Mouse (Mus musculus) hindbrain, embryonic 13.5 days (tissue): Measurements from ENCODE around the gene Ssh1. TPM values are rescaled to one million over a fixed set of nuclear protein-coding genes. Genes with fewer than 3 reads are reported as not detected.

ENCODE experiments used
- ATAC-seq: fragments of 200-750 bp; cut with Nextera tagmentation; 2 replicates; pipeline ENCODE4 v1.8.0; 2017; ENCODE audit warnings: moderate TSS enrichment; ENCODE audit not compliant: low FRiP score
- H3K27ac ChIP-seq: fragments of 300-500 bp; sonication (generic); 2 replicates; pipeline ENCODE4 v1.5.1; 2015; ENCODE audit warnings: inconsistent platforms, mild to moderate bottlenecking, moderate library complexity
- H3K27me3 ChIP-seq: fragments of 300-500 bp; sonication (generic); 2 replicates; pipeline ENCODE4 v1.6.1; 2015; ENCODE audit warnings: mild to moderate bottlenecking, inconsistent platforms
- H3K36me3 ChIP-seq: fragments of 300-500 bp; sonication (generic); 2 replicates; pipeline ENCODE4 v1.6.1; 2015; ENCODE audit warnings: mild to moderate bottlenecking, inconsistent platforms
- H3K4me1 ChIP-seq: fragments of 300-500 bp; sonication (generic); replicated peaks from 2 replicates; pipeline ENCODE4 v1.6.1; 2015; ENCODE audit warnings: inconsistent platforms
- H3K4me2 ChIP-seq: fragments of 300-500 bp; sonication (generic); 2 replicates; pipeline ENCODE4 v1.6.1; 2015; ENCODE audit warnings: inconsistent platforms, mild to moderate bottlenecking, moderate library complexity
- H3K4me3 ChIP-seq: fragments of 300-500 bp; sonication (generic); 2 replicates; pipeline ENCODE4 v1.5.1; 2015; ENCODE audit warnings: mild to moderate bottlenecking, inconsistent platforms
- H3K9ac ChIP-seq: fragments of 300-500 bp; sonication (generic); 2 replicates; pipeline ENCODE4 v1.6.1; 2015; ENCODE audit warnings: mild to moderate bottlenecking, inconsistent platforms
- H3K9me3 ChIP-seq: fragments of 300-500 bp; sonication (generic); 2 replicates; pipeline ENCODE4 v1.6.1; 2016; ENCODE audit warnings: inconsistent platforms
- WGBS: fragments of 180-500 bp; shearing (Covaris S2); methylation state at CpG from one replicate; pipeline ENCODE4 v1.1.7; 2015; 5-methylcytosine and 5-hydroxymethylcytosine counted together
- polyA plus RNA-seq: library from polyadenylated mRNA; unstranded; fragments of >200 nt; fragmentation: Nextera tagmentation; extraction: Ambion mirVana; gene quantifications from 2 replicates; pipeline ENCODE4 v1.2.1, GENCODE M21; 2015

Gene Ssh1
- polyA plus RNA-seq = 15.0 and 18.7 TPM in 2 replicates

DNA sequence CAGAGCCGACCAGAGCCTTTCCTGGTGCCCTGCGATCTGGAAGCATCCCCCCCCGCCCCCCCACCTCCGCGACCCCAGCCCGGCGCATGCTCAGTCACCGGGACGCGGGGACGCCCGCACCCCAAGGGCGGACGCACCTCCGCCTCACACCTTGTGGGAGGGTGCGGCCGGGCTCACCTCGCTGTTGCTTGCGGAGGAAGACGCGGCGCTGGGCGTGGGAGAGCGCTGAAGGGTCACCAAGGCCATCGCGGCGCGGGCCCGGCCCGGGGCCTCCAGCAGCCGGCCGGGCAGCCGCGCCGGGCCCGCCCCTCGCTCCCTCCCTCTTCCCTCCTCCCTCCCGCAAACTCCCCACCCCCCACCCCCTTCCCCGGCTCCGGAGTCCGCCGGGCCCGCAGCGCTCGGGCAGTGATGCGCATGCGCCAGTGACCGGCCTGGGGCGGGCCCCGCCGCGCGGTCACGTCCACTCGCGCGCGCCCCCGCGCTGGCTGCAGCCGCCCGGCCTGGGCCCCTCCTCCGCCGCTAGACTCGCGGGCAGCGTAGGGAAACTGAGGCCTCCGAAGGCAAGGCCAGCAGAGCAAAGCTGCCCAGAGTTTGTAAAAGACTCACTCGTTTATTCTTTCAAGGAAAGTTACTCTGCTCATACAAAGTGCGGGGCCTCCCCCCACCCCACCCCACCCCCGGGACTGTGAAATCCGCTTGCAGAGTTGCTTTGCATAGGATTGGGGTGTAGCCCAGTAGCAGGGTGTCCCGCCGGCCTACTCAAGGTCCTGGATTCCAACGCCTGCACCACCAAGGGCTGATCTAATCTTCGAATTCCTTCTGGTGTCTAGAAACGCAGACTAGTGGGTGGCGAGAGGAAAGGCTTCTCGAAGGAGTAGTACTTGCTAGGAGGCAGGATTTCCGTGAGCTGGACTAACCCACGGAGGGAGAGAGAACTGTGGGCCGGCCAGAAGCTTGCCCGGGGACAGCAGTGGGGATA, at the start of gene Ssh1:
Ssh1 (minus strand) TSS at position 408 of the 979 bp plus-strand sequence.
- Histone ChIP-seq H3K4me2 (peak within 1 kb of the TSS; percentile 84), H3K9ac (peak within 1 kb of the TSS; percentile 96), H3K36me3 (peaks cover 9% of the 10 kb centered on the region), H3K4me1 (peaks cover 44% of the 10 kb centered on the region), H3K27me3 (no peaks in the 10 kb centered on the region), H3K4me3 (peak within 1 kb of the TSS; percentile 87), H3K27ac (peak within 1 kb of the TSS; percentile 94), H3K9me3 (no peaks in the 10 kb centered on the region)
- 1% methylated on average over 67 of the region's 83 CpGs for WGBS
- ATAC-seq = peak; percentile 91

GRCm38 (mm10) chr5:114041327-114041930, 47.7 kb upstream of the Ssh1 start:
- ATAC-seq = no peak
- Histone ChIP-seq H3K27ac (no peak overlapping the region), H3K36me3 (peaks cover 68% of the 10 kb centered on the region), H3K9ac (no peak overlapping the region), H3K27me3 (0 out of 2 replicates have a peak, but pooled peaks cover 5% of the 10 kb centered on the region), H3K4me1 (peaks cover 4% of the 10 kb centered on the region), H3K9me3 (no peaks in the 10 kb centered on the region), H3K4me3 (no peak overlapping the region), H3K4me2 (no peak overlapping the region)
- 23% methylated on average over 15 of the region's 15 CpGs for WGBS

DNA sequence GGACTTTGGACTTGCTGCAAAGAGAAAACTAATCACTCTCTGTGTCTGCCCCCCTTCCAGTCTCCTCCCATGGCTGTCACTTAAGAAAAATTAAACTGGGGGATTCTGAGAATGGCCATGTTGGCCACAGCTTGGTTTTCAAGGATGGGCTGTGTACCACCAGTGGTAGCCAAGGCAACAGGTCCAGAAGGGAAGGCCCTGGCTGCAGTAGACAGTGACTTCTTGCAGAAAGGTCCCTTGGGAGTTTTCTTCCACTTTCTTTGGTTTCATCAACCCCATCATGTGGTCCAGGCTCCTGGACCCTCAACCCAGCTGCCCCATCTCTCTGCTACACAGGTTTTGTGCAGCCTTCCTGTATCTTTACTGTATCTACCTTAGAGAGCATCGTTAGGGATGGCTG, 47.2 kb upstream of the Ssh1 start:
- no peak overlapping the region for H3K27ac ChIP-seq
- no peaks in the 10 kb centered on the region for H3K9me3 ChIP-seq
- WGBS = 58% methylated on average over 1 of the region's 1 CpGs
- H3K4me1 ChIP-seq = peaks cover 4% of the 10 kb centered on the region
- no peak for ATAC-seq
- no peak overlapping the region for H3K4me3 ChIP-seq
- no peak overlapping the region for H3K4me2 ChIP-seq
- peaks cover 68% of the 10 kb centered on the region for H3K36me3 ChIP-seq
- 0 out of 2 replicates have a peak, but pooled peaks cover 5% of the 10 kb centered on the region for H3K27me3 ChIP-seq
- H3K9ac ChIP-seq = no peak overlapping the region

DNA sequence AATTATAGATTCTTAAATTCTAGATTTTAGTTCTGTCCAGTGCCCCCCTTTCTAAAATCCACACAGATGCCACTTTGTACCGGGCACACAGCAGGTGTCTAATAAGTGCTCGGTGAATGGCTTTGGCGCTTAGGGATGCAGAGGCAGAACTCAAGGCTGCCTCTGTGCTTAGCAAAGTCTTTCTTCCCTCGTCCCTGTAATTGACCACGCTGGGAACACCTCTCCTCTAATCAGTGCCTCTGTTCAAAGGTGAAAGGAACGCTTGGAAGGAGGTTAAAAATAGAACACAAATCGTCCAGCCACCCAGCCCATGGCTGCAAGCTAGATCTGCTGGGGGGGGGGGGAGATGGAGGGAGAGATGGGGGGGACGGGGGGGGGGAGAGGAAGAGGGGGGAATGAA, 46.8 kb upstream of the Ssh1 start:
- no peak overlapping the region for H3K27ac ChIP-seq
- ATAC-seq = no peak
- H3K27me3 ChIP-seq = 0 out of 2 replicates have a peak, but pooled peaks cover 5% of the 10 kb centered on the region
- no peak overlapping the region for H3K9ac ChIP-seq
- H3K4me1 ChIP-seq = peaks cover 4% of the 10 kb centered on the region
- H3K36me3 ChIP-seq = peaks cover 68% of the 10 kb centered on the region
- H3K4me3 ChIP-seq = no peak overlapping the region
- no peak overlapping the region for H3K4me2 ChIP-seq
- WGBS = 32% methylated on average over 7 of the region's 8 CpGs
- H3K9me3 ChIP-seq = no peaks in the 10 kb centered on the region

- 40% methylated on average over 10 of the region's 10 CpGs for WGBS
- Histone ChIP-seq H3K27me3 (no peaks in the 10 kb centered on the region), H3K27ac (no peak overlapping the region), H3K4me2 (no peak overlapping the region), H3K36me3 (peaks cover 66% of the 10 kb centered on the region), H3K9ac (no peak overlapping the region), H3K4me3 (no peak overlapping the region), H3K9me3 (no peaks in the 10 kb centered on the region), H3K4me1 (no peaks in the 10 kb centered on the region; the same call in 1 of the 2 replicates)
- no peak for ATAC-seq
Measured at GRCm38 (mm10) chr5:114035111-114035510, 41.4 kb upstream of the Ssh1 start.

GRCm38 (mm10) chr5:114034393-114034792, 40.7 kb upstream of the Ssh1 start:
- WGBS = 87% methylated on average over 7 of the region's 7 CpGs

GRCm38 (mm10) chr5:114032161-114032763, 38.6 kb upstream of the Ssh1 start:
- H3K4me3 ChIP-seq = no peak overlapping the region
- no peaks in the 10 kb centered on the region for H3K27me3 ChIP-seq
- no peaks in the 10 kb centered on the region for H3K9me3 ChIP-seq
- 87% methylated on average over 3 of the region's 3 CpGs for WGBS
- H3K4me1 ChIP-seq = no peaks in the 10 kb centered on the region; the same call in 1 of the 2 replicates
- H3K9ac ChIP-seq = no peak overlapping the region
- no peak overlapping the region for H3K27ac ChIP-seq
- H3K4me2 ChIP-seq = no peak overlapping the region
- ATAC-seq = no peak
- H3K36me3 ChIP-seq = peaks cover 78% of the 10 kb centered on the region

More at GRCm38 (mm10) chr5:114034393-114034792, 40.7 kb upstream of the Ssh1 start:
- Histone ChIP-seq H3K4me1 (no peaks in the 10 kb centered on the region; the same call in 1 of the 2 replicates), H3K4me2 (no peak overlapping the region), H3K9me3 (no peaks in the 10 kb centered on the region), H3K27me3 (no peaks in the 10 kb centered on the region), H3K36me3 (peaks cover 73% of the 10 kb centered on the region), H3K4me3 (no peak overlapping the region), H3K9ac (no peak overlapping the region), H3K27ac (no peak overlapping the region)
- no peak for ATAC-seq

DNA sequence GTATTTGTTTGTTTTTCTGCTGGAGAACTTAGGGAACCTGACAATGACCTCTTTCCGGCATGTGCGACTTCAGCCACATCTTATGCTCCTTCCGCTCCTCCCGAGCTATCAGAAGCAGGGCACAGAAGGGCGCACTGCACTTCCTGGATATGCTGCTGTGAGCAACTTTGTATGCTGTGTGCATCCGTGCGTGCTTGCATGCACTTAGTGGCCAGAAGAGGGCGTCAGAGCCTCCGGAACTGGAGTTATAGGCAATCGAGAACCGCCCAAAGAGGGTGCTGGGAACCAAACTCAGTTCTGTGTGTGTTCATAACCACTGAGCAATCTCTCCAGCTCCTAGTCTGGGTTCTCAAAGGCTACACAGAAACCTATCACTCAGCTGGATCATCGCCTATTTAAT, 37.0 kb upstream of the Ssh1 start:
- no peak overlapping the region for H3K9ac ChIP-seq
- no peak for ATAC-seq
- 92% methylated on average over 12 of the region's 12 CpGs for WGBS
- H3K27me3 ChIP-seq = no peaks in the 10 kb centered on the region
- no peak overlapping the region for H3K4me2 ChIP-seq
- H3K9me3 ChIP-seq = no peaks in the 10 kb centered on the region
- H3K27ac ChIP-seq = no peak overlapping the region
- no peaks in the 10 kb centered on the region; the same call in 1 of the 2 replicates for H3K4me1 ChIP-seq
- no peak overlapping the region for H3K4me3 ChIP-seq
- peaks cover 75% of the 10 kb centered on the region for H3K36me3 ChIP-seq

- Histone ChIP-seq H3K4me2 (no peak overlapping the region), H3K27ac (no peak overlapping the region), H3K9me3 (no peaks in the 10 kb centered on the region), H3K4me3 (no peak overlapping the region), H3K36me3 (peaks cover 59% of the 10 kb centered on the region), H3K4me1 (peaks cover 9% of the 10 kb centered on the region), H3K27me3 (no peaks in the 10 kb centered on the region), H3K9ac (no peak overlapping the region)
- WGBS = 86% methylated on average over 12 of the region's 12 CpGs
- ATAC-seq = no peak
Measured at GRCm38 (mm10) chr5:114028111-114028510, 34.4 kb upstream of the Ssh1 start.

GRCm38 (mm10) chr5:114027217-114027944, 33.7 kb upstream of the Ssh1 start:
- Histone ChIP-seq H3K9ac (no peak overlapping the region), H3K27me3 (no peaks in the 10 kb centered on the region), H3K27ac (no peak overlapping the region), H3K4me2 (no peak overlapping the region), H3K4me1 (peaks cover 9% of the 10 kb centered on the region), H3K9me3 (no peaks in the 10 kb centered on the region), H3K36me3 (peaks cover 52% of the 10 kb centered on the region), H3K4me3 (no peak overlapping the region)
- no peak for ATAC-seq
- 93% methylated on average over 12 of the region's 12 CpGs for WGBS

GRCm38 (mm10) chr5:114024885-114025284, 31.2 kb upstream of the Ssh1 start:
- H3K9ac ChIP-seq = no peak overlapping the region
- WGBS = 10% methylated on average over 10 of the region's 10 CpGs
- H3K4me2 ChIP-seq = peak overlapping the region; percentile 9; the same call in 1 of the 2 replicates
- no peak overlapping the region for H3K4me3 ChIP-seq
- no peaks in the 10 kb centered on the region for H3K9me3 ChIP-seq
- peaks cover 9% of the 10 kb centered on the region for H3K4me1 ChIP-seq
- H3K27me3 ChIP-seq = no peaks in the 10 kb centered on the region
- no peak overlapping the region for H3K27ac ChIP-seq
- ATAC-seq = peak; percentile 46; the same call in 1 of the 2 replicates
- H3K36me3 ChIP-seq = peaks cover 28% of the 10 kb centered on the region
